Mouse (Mus musculus) large intestine, adult 2 months (tissue): Measurements from ENCODE around the gene Hist1h2bj. TPM values are rescaled to one million over a fixed set of nuclear protein-coding genes. Genes with fewer than 3 reads are reported as not detected.
"Not testable (repeated sequence)": the region's sequence is repeated elsewhere in the genome, so short reads cannot be mapped to it uniquely, and the experiment has no call there.

Source experiments
- DNase-seq: peaks from one replicate; pipeline ENCODE4 v3.0.0-alpha.2; 2012; ENCODE audit warnings: low read depth, low spot score
- WGBS: fragments of 180-500 bp; shearing (Covaris S2); methylation state at CpG from one replicate; pipeline ENCODE4 v1.1.7; 2018; 5-methylcytosine and 5-hydroxymethylcytosine counted together
- polyA plus RNA-seq: library from polyadenylated mRNA; depleted of rRNA; stranded (reverse); fragments of >200 nt; gene quantifications from 2 replicates; pipeline ENCODE4 v1.2.3, GENCODE M21; 2012

Gene Hist1h2bj
- polyA plus RNA-seq, 1 experiment: 26.1 TPM

DNA sequence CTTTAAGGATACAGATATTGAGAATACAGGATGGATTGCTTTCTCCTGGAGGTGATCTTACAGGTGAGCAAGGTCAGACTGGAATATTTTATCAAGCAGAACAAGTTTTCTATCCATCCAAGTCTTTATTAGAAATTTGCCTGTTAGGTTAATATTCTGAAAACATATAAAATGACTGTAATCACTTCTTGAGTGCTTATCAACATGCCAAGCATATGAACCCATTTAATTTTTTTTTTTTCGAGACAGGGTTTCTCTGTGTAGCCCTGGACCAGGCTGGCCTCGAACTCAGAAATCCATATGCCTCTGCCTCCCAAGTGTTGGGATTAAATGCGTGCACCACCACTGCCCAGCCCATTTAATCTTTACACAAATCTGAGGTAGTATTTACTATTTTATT is 6.0 kb upstream of the Hist1h2bj start:
- DNase-seq: no peak
- 60% methylated on average over 3 of the region's 3 CpGs for WGBS

DNA sequence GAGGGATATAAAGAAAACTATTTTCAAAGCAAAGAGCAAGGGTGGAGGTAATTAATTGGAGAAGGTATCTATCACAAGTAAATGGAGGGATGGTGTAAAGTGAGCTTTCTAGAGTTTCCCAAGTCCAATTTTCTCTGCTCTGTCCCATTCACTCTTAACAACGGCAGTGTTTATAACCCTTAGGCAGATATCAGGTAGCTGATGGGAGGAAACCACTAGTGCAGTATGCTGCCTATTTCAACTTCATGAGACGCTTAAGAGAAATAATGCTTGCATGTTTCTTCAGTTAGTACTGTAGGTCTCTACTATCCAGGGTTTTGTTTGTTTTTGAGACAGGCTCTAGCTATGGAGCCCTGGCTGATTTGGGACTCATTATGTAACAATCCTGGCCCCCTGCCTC is 5.6 kb upstream of the Hist1h2bj start:
- no peak for DNase-seq
- 71% methylated on average over 2 of the region's 2 CpGs for WGBS

DNA sequence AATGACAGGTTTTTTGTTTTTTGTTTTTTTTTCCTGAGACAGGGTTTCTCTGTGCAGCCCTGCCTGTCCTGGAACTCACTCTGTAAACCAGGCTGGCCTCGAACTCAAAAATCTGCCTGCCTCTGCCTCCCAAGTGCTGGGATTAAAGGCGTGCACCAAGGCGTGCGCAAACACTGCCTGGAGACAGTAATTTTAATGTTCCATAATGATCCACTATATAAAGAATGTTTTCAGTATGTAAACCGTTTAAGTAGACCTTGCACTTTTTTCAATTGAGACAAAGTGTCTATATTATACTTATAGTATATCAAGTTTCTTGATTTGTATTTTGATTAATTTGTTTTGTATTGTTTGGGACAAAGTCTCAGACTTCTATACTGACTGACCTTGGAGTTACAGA is 3.6 kb upstream of the Hist1h2bj start:
- no peak for DNase-seq
- 66% methylated on average over 5 of the region's 5 CpGs for WGBS

DNA sequence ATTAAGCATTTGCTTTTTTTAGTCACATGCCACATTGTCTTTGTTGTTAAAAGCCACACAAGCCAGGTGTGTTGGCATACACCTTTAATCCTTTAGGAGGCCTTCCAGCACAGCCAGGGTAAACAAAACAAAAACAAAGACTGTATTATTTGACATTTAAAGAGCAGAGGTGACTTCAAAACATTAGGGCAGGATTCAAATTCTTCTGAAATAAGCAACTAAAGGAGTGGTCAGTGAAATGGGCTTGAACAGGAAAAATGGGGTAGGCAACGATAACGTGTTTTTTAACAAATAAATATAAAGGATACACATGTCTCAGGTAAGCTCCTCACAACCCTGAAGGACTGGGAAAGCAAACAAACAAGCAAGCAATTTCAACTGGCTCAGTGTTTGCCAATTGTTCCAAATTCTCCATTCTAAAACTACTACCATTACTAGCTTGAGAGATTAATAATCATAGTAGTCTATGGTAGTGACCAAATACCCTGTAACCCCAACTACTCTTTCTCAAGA is 3.0 kb upstream of the Hist1h2bj start:
- no peak for DNase-seq
- WGBS: 6% methylated on average over 2 of the region's 2 CpGs

DNA sequence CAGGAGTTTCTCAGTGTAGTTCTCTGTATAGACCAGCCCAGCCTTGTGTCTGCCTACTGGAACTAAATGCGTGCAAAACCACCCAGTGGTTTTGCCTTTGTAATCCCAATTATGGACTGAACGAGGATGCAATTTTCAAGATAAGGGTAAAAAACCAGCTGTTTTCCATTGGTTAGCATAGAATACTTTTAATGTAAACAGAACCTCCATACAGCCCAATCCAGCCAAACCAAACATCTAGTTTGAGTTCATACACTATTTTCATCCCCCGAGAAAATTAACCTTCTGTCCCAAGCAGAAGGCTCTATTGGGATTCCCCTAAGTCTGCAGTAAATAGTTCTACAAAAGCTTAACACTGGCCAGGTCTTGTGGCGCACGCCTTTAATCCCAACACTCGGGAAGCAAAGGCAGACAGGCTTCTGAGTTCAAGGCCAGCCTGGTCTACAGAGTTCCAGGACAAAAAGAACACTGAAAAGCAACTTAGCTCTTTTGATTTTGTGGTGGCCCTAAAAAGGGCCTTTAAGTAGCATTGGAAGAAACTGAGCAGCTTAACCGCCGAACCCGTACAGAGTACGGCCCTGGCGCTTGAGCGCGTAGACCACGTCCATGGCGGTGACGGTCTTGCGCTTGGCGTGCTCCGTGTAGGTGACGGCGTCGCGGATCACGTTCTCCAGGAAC is 2.4 kb upstream of the Hist1h2bj start:
- WGBS: under 1% methylated on average over 23 of the region's 24 CpGs
- DNase-seq: no peak

DNA sequence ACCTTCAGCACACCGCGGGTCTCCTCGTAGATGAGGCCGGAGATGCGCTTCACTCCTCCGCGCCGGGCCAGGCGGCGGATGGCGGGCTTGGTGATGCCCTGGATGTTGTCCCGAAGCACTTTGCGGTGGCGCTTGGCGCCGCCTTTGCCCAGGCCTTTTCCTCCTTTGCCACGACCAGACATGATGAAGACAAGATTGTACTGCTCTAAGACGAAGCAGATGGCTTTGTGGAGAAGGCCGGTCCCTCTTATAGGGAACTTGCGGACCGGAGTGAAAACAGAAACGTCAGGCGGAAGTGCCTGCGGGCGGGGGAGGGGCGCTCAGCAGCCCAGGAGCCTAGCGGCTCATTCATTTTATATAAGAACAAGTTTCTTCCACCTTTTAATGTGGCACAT is 1.9 kb upstream of the Hist1h2bj start, which contains the start of gene Hist1h4i:
Gene Hist1h4i (minus strand): TSS at position 221 of the 395 bp plus-strand sequence.
- not testable (repeated sequence) for DNase-seq
- under 1% methylated on average over 16 of the region's 27 CpGs for WGBS

DNA sequence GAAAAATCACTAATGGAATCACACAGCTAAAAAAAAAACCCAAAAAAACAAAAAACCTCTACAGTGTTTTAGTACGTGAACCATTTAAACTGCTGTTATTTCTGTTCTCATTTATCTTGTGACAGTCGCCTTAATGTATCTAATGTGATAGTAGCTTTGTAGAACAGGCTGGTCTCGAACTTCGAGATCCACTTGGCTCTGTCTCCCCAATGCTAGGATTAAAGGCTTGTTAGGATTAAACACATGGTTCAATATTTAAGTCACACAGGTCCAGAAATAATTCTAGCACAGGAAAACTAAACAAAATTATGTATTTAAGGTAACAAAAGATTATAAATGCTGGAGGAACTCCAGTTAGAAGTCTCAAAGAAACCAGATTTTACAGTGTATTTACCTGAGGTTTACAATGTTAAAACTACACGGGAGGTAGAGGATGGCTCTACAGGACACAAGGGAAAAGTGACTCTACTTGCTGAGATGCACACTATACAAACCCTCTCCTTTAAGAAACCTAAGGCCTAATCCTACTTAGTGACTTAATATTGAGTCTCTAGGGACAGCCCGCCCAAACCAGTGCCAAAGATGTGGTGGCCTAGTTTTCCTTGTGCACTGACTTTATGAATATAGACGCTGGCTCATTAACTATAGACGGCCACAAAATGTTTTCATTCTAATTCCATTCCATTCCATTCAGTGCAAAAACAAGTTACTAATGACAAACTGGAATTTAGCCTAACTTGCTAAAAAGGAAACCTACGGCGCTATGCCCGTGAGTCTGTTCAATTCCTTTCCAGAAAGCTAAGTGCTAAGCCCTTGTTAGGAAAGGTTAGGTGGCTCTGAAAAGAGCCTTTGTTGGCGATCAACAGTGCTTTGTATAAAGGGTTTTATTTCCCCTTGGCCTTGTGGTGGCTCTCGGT is 1.1 kb upstream of the Hist1h2bj start:
- no peak for DNase-seq
- WGBS: 4% methylated on average over 13 of the region's 13 CpGs

DNA sequence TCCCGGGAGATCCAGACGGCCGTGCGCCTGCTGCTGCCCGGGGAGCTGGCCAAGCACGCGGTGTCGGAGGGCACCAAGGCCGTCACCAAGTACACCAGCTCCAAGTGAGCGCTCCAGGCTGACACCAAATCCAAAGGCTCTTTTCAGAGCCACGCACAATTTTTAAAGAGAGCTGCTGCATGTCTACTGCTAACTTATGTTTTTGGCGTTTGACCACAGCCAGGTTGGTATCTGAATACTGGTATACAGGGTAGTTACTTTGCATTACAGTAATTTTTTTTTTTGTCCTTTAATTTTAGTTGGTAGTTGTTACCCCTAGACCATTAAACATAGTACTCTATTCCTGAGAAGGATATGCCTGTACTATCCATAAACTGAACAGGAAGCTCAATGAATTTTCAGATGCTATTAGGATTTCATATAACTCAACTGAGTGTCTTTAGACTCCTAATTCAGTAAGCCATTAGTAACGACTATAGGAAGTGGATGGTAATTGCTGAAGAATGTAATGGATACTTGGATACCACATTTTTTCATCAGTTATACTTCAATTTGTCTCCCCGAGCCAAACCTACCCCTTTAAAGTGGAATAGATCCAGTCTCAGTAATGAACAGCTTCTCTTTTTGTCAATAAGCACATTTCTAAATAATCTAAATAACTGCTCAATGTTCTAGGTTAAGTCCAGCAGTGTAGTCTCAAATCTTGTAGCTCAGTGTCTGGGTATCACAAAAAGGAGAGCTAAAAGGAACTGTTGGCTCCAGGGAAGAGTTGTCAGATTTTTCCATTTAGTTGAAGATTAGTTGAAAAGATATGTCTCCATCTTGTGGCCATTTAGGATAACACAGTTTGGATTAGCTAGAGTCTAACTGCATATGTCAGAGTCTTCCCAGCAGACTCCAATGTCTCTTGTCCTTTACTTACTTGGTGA is 753 bp downstream of the Hist1h2bj start:
- DNase-seq: no peak
- 1% methylated on average over 14 of the region's 14 CpGs for WGBS

DNA sequence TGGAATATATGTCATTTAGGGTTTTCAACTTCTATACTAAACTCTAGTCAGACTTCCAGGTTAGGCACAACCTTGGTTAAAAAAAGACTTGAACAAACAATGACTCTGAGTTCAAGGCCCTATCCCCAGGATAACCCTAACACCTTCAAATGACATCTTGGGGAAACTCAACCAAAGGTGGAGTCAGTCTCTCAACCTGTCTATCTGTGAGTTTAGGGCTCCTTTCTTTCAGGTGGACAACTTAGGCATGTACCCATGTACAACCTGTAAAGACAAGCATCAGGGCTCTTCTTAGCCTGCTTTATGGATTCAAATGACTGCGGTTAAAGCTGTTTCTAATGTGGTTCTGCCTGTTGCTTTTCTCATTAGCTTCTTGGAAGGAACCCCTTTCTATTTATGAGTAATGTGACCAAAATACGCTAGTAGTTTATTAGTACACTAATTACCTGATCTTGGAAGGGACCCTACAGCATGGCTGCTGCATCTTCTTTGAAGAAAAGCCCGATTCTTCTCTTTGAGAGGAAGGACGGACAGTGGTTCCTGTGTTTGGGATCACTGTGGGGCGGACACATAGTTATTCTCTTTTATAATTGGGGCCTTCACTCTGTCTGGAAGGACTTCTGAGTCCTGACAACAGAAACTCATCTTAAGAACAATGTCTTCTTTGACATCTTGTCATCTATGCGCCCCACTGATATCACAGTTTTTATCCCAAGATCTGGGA is 1.6 kb downstream of the Hist1h2bj start:
- 88% methylated on average over 6 of the region's 6 CpGs for WGBS
- no peak for DNase-seq

DNA sequence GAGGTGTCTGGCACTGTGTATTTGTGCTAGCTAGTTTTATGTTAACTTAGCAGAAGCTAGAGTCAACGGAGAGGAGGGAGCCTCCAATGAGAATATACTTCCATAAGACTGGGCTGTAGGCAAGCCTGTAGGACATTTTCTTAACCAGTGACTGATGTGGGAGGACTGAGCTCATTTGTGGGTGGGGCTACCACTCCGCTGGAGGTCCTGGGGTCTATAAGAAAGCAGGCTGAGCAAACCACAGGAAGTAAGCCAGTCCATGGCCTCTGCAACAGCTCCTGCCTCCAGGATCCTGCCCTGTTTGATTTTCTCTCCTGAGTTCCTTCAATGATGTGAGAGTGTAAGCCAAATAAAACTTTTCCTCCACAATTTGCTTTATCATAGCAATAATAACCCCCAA is 2.3 kb downstream of the Hist1h2bj start:
- no peak for DNase-seq
- WGBS: 61% methylated on average over 2 of the region's 2 CpGs

DNA sequence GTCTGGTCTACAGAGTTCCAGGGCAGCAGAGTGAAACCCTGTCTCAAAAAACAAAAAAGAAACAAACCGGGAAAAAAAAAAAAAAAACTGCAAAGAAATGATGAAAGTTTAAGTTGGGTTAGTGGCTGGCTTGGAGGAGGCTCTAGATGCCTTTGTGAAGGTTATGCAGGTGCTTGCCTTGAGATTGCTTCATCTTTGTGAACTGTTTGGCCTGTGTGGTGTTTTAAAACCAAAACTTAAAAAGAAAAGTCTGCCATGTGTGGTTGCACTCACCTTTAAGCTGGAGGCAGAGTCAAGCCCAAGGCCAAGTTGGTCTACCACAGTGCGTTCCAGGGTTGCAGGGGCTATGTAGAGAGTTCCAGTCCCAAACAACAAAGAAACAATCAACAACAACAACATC is 6.0 kb downstream of the Hist1h2bj start:
- DNase-seq: no peak
- WGBS: 91% methylated on average over 2 of the region's 2 CpGs

DNA sequence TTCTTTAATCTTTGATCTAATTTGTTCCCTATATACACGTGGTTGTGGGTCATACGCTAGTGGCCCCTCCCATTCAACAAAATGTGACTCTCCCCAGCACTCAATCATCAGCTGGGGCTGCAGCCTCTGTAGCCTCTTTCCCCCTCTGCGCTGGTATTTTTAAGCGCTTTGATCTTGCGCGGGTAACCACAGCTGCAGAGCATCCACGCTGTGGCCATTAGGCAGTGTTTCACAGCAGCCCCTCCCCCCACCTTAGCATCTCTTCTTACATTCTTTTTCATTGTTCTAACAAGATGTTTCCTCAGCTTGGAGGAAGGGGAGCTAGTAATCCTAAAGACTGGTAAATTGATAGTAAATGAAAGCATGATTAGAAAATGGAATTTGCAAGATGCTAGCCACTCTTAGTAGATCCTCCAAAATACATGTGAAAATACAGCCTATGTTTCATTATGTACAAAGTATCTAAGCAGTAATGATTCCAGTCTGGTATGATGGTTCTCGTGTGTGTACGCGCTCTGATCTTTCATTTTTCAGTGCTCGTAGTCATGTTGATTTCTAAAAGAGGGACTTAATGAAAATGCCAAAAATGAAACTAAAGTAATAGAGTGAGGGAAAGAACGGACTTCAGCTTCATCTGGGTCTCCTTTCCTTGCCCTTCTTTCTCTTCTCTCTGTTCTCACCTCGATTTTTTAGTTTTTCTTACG is 6.9 kb downstream of the Hist1h2bj start:
- DNase-seq: no peak
- WGBS: 2% methylated on average over 14 of the region's 14 CpGs

DNA sequence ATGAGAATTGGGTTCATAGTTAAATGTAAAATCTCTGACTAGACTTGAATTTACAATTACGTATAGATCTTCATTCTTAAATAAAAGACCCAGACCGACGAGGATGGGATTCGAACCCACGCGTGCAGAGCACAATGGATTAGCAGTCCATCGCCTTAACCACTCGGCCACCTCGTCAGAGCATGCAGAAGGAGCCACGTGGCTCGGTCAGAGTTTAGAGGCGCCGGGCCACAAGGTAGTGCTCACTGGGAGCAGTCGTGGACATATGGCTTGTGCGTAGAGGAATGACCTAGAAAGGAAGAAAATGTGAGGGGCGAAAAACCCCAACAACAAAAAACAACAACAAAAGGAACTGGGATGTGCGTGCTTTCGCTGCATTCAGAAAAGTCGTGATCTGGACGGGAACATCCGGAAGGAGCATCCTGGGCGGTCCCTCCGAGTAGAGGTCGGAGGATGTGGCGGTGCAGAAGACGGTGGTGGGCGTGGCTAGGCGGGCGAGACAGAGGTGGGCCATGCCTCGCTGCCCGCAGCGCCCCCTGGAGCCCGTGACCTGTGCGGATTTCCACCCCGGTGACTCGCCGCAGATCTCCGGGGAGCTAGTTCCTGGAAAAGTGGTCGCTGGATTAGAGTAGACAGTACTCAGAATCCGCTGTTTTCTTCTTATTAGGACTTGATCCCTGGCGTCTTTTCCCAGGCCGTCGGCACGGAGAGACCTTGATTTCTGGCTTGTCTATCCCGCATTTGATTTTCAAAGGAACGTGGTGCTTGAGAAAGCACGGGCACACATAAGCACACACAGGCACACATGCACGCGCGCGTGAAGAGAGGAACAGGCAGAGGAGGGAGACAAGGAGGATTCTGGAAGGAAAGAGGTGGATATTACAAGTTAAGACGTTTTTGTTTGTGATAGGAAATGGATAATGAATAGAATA is 7.8 kb downstream of the Hist1h2bj start:
- under 1% methylated on average over 52 of the region's 52 CpGs for WGBS
- no peak for DNase-seq

DNA sequence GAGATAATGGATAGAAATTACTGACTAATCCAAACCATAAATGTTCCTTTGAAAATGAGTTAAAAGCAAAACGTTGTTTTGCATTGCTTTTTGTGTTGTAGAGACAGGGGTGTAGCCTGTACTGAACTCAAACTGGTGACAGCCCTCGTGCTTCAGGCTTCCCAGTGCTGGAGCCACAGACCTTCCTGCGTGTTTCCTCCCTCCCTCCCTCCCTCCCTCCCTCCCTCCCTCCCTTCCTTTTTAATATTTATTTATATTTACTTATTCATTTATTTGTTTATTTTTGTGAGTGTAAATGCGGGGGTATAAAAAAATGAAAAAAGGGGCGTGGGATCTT is 8.5 kb downstream of the Hist1h2bj start:
- 8% methylated on average over 5 of the region's 5 CpGs for WGBS
- DNase-seq: no peak

DNA sequence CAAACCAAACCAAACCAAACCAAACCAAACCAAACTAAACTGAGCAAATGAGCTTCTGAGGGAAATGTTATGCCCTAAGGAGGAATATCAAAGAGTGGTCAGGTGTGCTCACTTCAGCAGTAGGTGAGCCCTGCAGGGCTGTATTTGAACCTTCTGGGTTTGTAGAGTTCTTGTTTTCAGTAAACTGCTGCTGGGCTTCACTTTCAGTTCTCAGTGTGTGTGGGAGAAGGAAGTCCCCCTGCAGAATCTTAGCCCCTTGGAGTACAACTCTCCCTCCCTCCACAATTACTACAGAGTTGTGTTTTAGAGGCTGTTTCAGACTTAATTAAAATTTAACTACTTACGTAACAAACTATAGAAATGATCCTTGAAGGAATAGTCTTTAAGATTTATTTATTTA is 10.7 kb downstream of the Hist1h2bj start:
- 83% methylated on average over 1 of the region's 1 CpGs for WGBS
- DNase-seq: no peak

DNA sequence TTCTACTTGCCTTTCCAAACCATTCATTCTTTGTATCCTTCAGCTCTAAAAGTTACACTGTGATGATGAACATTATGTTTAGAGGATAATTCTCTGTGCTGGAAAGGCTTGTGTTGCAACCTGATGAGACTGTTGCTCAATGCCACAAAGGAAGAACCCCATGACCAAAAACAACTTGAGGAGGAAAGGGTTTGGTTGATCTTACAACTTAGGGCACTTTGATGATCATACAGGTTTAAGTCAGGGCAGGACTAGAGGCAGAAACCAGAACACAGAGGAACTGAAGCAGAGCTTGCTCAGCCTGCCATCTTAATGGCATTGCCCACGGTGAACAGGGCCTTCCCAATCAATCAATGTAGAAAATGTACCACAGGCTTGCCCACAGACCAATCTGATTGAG is 18.4 kb downstream of the Hist1h2bj start:
- no peak for DNase-seq
- WGBS: 50% methylated on average over 1 of the region's 1 CpGs

DNA sequence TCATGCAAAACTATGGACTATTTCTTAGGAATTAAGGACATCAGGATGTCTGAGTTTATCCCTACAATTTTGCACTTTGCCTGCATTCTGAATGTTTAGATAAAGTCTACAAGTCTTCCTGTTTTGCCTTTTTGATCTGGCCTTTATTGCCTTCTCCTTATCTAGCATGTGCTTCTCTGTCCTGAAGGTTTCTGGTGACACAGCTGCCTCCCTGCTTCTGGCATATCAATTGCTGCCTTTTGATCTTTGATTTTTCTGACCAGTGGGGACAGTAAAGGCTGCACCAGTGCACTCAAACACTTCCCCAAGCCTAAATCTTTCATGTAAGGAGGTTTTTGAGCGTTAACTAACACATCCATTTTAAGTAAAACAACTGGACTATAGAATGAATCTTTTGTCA is 20.5 kb downstream of the Hist1h2bj start:
- 17% methylated on average over 1 of the region's 1 CpGs for WGBS
- no peak for DNase-seq

DNA sequence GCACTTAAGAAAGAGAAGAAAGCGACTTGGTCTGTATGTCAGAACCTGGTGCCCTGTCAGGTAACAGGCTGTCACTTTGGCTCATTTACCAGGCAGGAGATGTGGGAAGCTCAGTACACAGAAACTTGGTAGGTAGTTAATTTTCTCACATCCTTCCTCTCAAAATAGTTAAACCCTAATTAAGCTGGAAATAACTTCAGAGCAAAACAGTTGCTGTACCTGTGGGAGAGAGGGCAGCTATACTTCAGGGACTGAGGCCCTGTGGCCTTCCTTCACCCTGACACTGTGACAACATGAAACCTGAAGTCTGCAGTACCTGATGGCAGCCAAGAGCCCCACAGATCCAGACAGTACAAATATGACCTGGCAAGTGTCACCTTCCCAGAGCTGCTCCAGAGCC is 41.1 kb downstream of the Hist1h2bj start, which contains the start of gene Vmn1r188:
Gene Vmn1r188 (plus strand): TSS at position 301 of the 400 bp plus-strand sequence.
- 82% methylated on average over 1 of the region's 1 CpGs for WGBS

More for the DNA sequence above, 41.1 kb downstream of the Hist1h2bj start, which contains the start of gene Vmn1r188:
- DNase-seq: not testable (repeated sequence)
